Comparison of ENCODE assay signal across 14 mouse cellular contexts in genomic region chr16:93763378-93763777, GRCm38 (mm10).
"Had no signal": no experiment of that assay in that cellular context is flagged by ENCODE, and none has a peak within 500 bp of the region (broad histone marks: within the 10 kb centered on the region; RNA-seq: fewer than 3 reads in every experiment).

No protein-coding gene starts in this region.

- ATAC-seq: liver, embryonic 12.5 days had no signal

- DNase-seq: kidney, adult 2 months; kidney, postnatal 25 days; layer of hippocampus, adult 9-11 months; liver; lung, embryonic 14.5 days; lung, postnatal 14 days; midbrain, embryonic 14.5 days; thymus, adult 18-20 months; thymus, postnatal 36 days had no signal

- H3K4me1 ChIP-seq: limb, embryonic 13.5 days had no signal

- H3K4me3 ChIP-seq: layer of hippocampus, adult 2 months; limb, embryonic 10.5 days; limb, embryonic 13.5 days; liver, embryonic 12.5 days; liver, embryonic 15.5 days had no signal
